Mouse (Mus musculus): ENCODE results near the gene Tubgcp4.

Gene Tubgcp4

DNA sequence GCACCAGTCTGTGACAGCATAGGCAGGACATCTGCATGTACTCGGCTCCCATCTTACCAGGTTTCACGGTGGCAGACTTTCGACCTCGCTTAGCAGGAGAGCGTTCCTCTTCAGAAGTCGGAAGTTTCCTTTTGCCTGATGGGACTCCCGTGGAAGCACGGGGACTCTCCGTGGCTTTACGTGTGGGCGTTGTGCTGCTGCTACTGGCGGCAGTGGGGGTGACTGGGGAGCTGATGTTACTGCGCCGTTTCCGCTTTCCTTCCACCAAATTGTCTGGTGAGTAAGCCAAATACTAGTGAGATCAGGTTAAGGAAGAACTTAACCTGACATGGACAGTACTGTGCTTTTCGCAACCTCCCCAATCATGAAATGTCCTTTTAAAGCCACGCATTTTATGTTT lies 33.8 kb downstream of the Tubgcp4 start:
- DNase-seq (ENCODE audit: low read depth): no peak

DNA sequence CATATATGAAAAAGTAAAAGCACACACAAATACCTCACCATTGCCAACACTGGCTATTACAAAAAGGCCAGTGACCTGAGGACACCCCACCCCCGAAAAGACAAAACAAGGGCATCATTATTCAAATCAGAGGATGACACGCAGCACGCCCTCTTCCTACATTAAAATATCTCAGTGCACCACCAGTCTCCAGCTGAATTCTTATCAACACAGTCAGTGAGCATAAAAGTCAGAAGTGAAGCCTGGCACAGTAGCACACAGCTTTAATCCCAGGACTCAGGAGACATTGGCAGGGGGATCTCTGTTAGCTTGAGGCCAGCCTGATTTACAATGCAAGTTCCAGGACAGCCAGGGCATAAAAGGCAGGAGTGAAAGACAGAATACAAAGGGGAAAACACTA lies 36.1 kb downstream of the Tubgcp4 start:
- DNase-seq (ENCODE audit: low read depth): peak; percentile 24

DNA sequence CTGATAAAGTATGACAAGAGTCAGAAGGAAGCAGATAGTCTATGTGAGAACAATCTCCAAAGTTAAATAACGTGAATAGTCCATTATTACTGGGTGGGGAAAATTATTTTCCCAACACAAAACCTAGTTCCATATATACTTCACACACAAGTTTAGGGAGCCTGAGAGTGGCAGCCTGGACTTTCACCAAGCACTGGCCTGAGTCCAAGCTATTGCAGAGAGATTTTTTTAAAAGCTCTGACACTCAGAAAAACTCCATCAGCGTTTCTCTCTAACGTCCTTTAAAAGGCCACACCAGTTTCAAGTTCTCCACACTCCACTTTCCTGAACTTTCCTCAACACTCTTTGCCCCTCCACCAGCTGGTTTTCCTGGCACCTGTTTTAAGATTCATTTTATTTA lies 44.0 kb downstream of the Tubgcp4 start:
- DNase-seq (ENCODE audit: low read depth): no peak

DNA sequence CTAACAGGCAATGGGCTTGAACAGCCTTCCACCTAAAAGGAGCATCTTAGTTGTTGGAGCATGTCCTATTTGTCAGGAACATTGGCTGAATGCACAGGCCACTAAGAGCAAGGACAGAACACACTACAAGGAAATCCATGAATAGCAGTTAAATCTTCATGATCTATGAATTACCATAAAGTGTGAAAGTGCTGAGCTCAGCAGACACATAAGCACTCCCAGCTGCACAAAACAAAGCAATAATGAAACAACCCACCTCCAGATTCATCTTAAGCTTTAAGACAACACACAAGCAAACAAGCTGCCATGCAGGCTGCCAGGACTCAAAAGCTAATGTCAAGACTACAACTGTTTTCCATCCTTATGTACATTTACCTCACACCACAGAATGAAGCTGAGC lies 48.7 kb downstream of the Tubgcp4 start:
- no peak for DNase-seq (ENCODE audit: low read depth)

DNA sequence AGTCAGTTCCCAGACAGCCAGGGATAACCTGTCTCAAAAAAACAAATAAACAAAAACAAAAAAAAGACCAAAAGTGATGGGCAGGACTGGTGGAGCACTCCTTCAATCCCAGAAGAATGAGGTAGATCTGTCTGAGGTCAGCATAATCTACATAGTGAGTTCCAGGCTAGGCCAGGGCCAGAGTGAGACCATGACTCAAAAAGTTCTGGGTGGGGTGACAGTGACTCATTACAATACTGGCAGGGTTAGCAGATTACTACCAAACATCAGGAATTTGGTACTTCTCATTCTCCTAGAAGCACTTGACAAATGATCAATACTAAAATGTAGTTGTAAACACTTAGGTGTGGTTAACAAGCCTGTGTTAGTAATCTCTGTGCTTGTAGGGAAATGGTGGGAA lies 49.5 kb downstream of the Tubgcp4 start:
- no peak for DNase-seq (ENCODE audit: low read depth)

DNA sequence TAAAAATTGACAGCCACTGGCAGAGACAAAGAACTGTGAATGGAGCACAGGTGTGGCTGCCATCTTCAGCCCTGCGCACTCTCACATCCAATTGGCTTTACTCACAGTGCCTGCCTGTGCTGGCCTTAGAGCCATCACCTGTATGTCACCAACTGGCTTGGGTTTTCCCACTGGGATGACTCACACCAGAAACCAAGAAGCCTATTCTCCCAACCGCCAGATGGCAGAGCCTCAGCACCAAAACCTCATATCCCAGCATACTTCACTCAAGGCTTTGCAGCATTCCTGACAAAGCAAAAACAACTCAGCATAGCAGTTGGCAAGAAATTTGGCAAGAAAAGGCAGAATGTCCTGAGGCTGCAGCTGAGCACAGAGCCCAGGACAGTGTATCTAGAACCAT lies 52.6 kb downstream of the Tubgcp4 start:
- no peak for DNase-seq (ENCODE audit: low read depth)

DNA sequence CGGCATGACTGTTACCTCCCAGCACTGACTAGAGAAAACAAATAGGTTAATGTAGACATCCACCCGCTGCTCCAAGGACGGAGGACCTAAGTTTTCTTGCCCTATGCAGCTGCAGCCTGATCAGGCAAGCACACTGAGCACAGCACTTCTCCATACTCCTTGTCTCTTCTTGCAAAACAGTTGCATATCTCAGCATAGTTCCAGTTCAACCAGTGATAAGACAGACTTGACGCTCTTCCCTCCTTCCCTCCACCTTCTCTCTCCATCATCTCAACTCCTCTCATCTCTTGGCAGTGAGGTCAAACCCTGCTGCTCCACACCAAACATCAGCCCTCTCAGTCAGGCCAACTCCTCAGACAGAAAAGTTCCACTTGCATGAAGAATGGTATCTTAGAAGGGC lies 57.7 kb downstream of the Tubgcp4 start:
- peak; percentile 11 for DNase-seq (ENCODE audit: low read depth)

DNA sequence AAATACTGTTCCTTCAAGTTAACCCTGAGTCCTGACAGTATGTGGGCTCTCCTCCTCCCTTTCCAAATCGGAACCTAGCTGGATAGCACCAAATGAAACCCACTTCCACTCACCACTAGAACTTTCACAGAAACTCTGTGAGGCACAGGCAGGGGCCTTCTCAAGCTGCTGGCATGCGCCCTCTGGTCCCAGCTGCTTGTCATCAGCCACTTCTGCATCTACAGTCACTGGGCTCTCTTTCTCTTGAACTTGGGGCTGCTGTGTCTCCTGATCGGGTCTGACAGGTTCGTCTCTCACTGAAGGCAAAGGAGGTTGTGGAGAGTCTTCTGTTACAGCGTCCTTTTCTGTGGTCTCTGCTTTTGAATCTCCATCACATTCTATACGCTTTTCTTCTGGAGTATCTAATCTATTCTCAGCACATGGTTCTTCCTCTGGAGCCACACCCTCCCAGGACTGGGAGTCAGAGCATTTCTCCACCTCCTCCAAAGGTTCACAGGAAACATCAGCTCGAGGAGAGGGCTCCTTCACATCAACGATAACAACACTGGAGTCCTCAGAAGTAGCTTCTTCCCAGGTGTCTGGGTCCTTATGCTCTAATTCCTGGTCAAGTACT lies 65.1 kb downstream of the Tubgcp4 start:
- DNase-seq (ENCODE audit: low read depth): peak; percentile 60

DNA sequence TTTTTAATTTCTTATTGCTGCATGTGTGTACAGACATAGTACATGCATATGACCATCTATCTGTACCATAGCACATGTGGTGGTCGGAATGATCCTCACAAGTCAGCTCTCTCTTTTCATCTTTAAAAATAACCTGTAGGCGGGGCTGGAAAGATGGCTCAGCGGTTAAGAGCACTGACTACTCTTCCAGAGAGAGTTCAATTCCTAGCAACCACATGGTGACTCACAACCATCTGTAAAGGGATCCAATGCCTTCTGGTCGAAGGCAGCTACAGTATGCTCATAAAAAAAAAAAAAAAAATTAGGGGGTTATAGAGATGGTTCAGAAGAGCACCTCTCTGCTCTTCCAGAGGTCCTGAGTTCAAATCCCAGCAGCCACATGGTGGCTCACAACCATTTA lies 69.0 kb downstream of the Tubgcp4 start:
- no peak for DNase-seq (ENCODE audit: low read depth)

DNA sequence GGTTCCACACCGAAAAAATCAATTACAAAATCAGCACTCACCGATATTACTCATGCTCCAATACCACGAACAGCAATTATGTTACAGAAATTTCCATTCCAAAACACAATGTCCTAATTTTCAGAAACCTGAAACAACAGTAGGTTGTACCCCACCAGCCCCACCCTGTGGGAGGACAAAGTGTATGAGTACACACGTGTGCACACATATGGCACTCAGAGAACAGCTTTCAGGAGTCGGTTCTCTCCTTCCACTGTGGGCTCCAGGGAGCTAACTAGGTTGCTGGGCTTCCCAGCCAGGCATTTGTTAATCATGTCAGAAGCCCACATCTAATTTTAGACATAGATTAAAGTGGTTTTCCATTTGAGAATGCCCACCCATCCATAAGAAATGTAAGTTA lies 73.6 kb downstream of the Tubgcp4 start:
- no peak for DNase-seq (ENCODE audit: low read depth)
